Mouse (Mus musculus): ENCODE measurements around the gene Igfbp4. TPM values are rescaled to one million over a fixed set of nuclear protein-coding genes. Genes with fewer than 3 reads are reported as not detected.

Gene Igfbp4
- total RNA-seq (2021): 10 to 100 TPM; 32.0 to 41.9 TPM
- long read RNA-seq, experiment 1, transcript Igfbp4-201 (4 exons, 3,831 nt): major isoform, 10 of 33 reads
- long read RNA-seq, experiment 1, partial matches to known transcripts: 3 of 33 reads
- long read RNA-seq, experiment 1, other reads (novel, unspliced or antisense): 20 of 33 reads
- long read RNA-seq, experiment 2, transcript Igfbp4-201 (4 exons, 3,831 nt): major isoform, 11 of 23 reads
- long read RNA-seq, experiment 2, partial matches to known transcripts: 1 of 23 reads
- long read RNA-seq, experiment 2, other reads (novel, unspliced or antisense): 11 of 23 reads

DNA sequence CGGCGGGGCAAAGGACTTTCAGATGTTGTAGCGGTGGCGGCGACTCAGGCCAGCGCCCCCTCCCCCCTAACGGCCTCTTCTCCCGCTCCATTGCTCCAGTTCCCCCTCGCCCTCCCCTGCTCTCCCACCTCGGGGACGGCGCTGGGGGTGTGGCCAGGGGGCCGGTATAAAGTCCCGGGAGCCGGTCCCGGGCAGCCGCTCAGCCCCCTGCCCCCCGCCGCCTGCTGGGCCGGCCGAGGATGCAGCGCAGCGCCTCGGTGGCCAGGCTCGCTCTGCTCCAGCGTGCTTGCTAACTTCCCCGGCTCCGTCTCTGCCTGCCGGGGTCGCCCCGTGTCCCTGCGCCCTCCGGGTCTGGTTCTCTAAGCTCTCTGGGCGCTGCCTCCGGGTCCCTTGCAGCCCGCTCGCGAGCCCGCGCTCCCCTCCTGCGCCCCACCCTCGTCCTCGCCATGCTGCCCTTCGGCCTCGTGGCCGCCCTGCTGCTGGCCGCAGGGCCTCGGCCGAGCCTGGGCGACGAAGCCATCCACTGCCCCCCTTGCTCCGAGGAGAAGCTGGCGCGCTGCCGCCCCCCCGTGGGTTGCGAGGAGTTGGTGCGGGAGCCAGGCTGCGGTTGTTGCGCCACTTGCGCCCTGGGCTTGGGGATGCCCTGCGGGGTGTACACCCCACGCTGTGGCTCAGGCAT lies at the start of gene Igfbp4:
TSS of gene Igfbp4 (plus strand) at position 194 of the 679 bp plus-strand sequence.
- intact Hi-C loops (cut with DNase I): loop anchor here (5.0 kb wide), 1 partner anchor 86 kb away; no protein-coding TSS in a partner anchor
- peak; percentile 61 to 64 for DNase-seq

DNA sequence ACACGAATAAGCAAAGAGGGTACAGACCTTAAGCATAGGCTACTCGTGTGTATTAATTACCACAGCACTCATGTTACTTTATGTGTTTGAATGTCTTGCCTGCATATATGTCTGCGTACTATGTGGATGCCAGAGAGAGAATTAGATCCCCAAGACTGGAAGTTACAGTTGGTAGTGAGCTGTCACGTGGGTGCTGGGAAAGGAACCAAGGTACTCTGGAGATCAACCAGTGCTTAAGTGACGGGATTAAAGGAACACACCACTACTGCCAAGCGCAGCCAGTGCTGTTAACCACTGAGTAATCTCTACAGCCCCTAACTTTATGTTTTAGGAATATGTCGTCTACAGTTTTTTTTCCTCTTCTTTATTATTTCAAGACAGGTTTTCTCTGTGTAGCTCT lies 45.1 kb upstream of the Igfbp4 start:
- no peak for DNase-seq

GRCm38 (mm10) chr11:98997659-98998058 lies 43.4 kb upstream of the Igfbp4 start:
- DNase-seq: no peak
- intact Hi-C loops (cut with DNase I): no loop called here

More for the DNA sequence above, 45.1 kb upstream of the Igfbp4 start:
- intact Hi-C loops (cut with DNase I): no loop called here

DNA sequence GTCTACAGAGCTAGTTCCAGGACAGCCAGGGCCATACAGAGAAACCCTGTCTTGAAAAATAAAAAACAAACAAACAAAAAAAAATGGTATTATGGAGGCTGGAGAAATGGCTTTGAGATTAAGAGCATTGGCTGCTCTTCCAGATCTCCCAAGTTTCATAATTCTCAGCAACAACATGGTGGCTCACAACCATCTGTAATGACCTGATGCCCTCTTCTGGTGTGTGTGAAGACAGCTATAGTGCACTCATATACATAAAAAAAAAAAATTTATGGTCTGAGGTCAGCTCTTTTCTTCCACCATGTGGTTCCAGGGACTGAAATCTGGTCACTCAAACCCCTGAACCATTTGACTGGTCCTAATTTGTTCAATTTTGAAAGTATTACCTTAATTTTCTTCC lies 42.3 kb upstream of the Igfbp4 start:
- intact Hi-C loops (cut with DNase I): no loop called here
- no peak for DNase-seq

DNA sequence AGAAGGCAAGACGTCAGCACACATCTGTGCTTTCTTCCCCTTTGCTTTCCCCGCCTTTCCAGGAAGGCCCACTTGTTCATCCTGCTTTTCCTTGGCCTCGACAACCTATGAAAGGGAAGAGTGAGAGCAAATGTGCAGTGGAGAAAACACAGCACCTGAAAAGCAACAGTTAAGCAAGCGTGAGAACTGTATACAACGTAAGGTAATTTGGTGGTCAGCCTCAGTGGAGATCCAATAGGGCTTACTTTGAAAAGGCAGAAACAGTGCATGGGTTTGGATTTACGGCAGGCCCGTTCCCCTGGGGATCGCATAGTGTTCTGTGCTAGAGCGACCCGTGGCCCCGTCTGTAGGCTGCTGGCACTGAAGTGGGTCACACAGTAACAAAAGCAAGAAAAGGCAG lies 41.8 kb upstream of the Igfbp4 start:
- intact Hi-C loops (cut with DNase I): no loop called here
- DNase-seq: no peak

DNA sequence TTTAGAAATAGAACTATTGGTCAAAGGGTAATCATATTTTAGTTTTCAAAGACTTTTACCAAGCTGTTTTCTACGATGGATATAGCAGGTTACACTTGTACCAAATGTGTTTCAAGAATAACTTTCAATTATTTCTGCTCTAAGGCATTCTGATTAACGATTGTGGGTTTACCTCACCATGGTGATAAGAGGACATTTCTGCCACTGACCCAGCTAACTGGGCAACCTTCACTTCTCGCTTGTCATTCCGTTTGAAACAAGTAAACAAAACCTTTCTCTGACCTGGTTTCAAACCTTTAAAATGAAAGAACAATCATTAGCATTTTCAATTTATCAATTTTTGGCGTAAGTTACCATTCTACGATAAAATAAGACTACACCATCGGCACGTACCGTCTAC lies 34.3 kb upstream of the Igfbp4 start:
- DNase-seq: no peak

DNA sequence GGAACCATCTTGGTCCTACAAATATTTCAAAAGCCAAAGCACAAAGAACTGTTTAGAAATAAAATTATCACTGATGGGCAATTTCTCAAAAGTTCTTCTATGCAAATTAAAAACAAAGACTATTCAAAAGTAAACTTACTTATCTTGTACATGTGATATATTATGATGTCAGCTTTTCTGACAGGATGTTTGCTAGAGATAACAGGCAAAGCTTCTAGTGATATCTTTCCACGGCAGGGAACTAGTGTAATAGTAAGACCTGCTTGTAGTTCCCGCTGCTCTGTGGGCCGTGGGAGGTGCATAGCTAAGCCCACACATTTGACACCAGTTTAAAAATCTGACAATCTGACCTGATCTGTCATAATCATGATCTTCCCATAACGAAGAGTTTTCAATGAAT lies 30.9 kb upstream of the Igfbp4 start:
- intact Hi-C loops (cut with DNase I): no loop called here
- no peak for DNase-seq

More for the DNA sequence above, 34.3 kb upstream of the Igfbp4 start:
- intact Hi-C loops (cut with DNase I): no loop called here

DNA sequence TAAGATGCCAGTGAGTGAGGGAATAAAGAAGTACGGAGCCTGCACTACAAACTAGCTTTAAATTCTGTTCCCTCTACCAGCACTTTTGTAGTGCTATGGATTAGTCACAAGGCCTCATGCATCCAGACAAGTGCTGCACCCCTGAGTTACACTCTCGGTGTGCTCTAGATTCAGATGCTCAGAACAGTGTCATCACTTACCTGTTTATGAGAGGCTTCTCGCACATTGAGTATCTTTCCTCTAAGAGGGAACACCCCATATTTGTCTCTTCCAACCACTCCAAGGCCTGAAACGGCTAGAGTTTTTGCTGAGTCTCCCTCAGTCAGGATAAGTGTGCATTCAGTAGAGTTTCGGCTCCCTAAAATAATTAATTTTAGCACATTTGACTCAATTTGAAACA lies 30.3 kb upstream of the Igfbp4 start:
- DNase-seq: no peak
- intact Hi-C loops (cut with DNase I): no loop called here

DNA sequence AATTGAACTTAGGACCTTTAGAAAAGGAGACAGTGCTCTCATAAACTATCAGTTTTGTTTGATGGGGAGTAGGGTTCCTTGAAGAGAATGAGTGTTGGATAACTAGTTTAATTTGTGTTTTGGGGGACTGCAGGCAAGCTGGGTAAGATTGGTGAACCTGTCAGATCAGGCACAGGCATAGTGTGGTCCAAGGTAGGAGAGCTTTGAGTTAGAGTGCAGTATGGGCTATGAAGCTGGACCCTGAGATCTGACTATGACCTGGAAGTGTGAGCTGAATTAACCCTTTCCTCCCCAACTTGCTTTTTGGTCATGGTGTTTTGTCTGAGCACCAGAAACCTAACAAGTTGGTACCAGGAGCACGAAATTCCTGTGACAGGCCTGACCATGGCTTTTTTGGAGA lies 27.2 kb upstream of the Igfbp4 start:
- no peak for DNase-seq
- intact Hi-C loops (cut with DNase I): no loop called here

- DNase-seq: no peak
- intact Hi-C loops (cut with DNase I): no loop called here
Observed at GRCm38 (mm10) chr11:99019844-99020243, 21.2 kb upstream of the Igfbp4 start.

DNA sequence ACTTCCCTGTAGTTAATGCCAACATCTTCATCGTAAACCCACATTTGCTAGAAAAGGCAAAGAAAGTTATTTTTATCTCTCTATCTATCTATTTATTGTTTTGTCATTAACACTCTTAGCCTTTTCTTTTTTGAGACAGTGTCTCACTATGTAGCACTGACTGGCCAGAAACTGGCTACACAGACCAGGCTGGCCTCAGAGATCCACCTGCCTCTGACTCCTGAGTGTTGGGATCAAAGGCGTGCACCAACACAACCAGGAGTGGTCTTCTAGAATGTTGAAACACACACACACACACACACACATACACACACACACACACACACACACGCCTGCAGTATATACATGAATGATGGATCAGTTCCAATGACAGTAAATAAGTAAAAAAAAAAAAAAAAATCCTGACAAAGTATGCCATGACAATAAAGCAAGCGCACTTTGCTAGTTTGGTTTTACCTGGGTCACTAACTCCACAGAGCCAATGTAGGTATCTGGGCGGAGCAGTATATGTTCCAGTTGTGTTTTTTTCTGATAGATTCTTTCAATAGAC lies 18.6 kb upstream of the Igfbp4 start:
- intact Hi-C loops (cut with DNase I): no loop called here
- no peak for DNase-seq

- intact Hi-C loops (cut with DNase I): no loop called here
Observed at GRCm38 (mm10) chr11:99023094-99023493, 17.9 kb upstream of the Igfbp4 start.

DNA sequence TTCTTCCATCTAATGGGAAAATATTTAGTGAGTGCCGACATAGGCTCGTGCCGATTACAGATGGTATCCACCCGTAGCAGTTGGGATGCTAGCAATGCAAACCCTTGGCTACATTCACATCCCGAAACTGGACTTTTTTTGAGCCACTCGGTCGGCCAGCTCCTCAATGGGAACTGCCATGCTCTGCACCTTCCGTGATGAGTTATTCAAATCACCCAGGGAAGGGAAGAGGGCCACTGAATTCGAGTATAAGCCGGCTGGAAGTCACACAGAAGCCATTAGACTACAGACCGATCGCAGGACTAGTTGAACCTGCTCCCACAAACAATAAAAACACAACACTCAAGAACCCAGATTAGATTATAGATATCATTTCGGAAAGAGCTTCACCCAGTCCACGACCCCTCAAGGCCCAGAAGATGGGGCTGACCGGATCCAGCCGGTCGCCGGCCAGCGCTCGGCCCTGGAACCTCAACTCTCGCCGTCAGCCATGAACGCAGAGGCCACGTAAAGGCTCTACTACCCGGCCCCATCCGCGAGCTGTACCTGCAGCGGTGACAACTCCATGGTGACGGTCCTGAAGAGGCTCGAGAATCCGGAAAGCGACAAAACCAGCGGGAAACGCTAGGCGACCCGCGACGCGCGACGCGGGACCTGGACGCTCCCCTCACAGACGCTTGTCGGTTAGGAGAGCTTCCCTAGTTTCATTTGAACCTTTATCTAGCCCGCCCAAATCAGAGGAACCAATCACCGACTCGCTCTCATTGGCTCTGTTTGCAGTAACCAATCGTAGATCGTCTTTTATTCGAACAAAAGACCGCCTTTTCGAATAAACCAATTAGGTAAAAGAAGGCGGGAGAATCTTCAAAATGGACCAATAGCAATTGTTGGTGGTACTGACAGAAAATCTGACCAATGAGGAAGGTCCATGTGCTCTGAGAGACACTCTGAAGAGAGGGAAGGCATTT lies 17.3 kb upstream of the Igfbp4 start, which contains the start of gene Top2a:
TSS of gene Top2a (minus strand) at position 690 of the 968 bp plus-strand sequence.
- peak; percentile 75 to 86 for DNase-seq
- intact Hi-C loops (cut with DNase I): no loop called here

More at GRCm38 (mm10) chr11:99023094-99023493, 17.9 kb upstream of the Igfbp4 start:
- no peak for DNase-seq

DNA sequence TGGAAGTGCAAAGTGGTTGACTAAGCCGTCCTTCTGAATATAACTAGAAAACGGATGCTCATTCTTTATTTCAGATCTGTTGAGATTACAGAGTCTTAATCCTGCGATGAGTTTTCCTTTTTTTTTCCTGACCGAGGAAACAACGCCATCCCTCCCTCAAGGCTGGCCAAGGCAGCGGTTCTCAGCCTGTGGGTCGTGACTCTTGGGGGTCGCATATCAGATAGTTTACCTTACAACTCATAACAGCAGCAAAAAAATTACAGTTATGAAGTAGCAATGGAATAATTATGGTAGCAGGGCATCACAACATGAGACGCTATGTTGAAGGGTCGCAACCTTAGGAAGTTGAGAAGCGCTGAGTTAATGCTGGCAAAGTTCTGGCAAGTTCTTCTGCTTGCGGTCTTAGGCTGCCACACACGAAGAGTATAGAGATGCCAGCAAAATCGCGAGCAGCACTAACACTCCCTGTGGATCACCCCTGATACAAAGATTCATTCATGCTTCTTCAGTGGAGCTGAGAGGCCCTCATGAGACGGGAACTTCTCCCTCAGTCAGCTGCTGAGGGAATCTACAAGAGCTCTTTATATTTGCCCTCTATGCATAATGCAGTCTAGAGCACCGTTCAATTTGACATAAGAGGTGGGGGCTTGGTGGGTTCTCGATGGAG lies 16.4 kb upstream of the Igfbp4 start:
- intact Hi-C loops (cut with DNase I): no loop called here
- DNase-seq: no peak

DNA sequence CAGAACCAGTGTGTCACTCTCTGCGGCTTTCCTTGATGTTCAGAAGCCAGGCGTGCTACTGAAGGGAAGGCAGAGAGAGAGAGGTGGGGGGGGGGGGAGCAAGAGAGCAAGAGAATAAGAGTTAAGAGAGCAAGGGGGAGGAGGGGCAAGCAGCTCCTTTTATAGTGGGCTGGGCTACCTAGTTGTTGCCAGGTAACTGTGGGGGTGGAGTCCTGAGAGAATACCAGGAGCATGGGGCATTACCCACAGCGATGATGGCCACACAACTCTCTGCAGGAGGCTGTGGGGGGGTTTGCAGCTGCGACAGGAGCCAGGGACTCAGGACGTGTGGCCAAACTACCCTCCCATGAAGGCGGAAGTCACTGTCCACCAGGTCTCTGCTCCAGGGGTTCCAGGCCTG lies 15.2 kb upstream of the Igfbp4 start:
- intact Hi-C loops (cut with DNase I): no loop called here
- DNase-seq: no peak

- no peak for DNase-seq
- intact Hi-C loops (cut with DNase I): no loop called here
Observed at GRCm38 (mm10) chr11:99026899-99027440, 14.1 kb upstream of the Igfbp4 start.

DNA sequence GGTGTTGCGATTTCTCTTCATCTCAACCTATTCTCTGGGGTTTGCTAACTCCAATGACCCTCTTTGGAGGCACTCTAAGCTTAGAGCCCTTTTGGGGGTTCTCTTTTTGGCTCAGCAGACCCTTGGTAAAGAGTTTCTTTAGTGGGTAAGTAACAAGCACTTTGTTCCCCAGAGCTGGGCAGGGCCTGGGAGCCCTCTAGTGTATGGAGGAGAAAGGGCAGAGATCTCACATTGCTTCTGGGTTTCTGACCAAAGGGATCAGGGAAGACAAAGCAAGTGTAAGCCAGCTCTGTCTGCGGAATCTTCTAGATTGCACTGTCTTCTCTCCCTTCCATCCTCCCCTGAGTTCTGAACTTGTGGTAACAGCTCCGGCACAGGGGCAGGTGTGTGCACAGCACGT lies 5.7 kb upstream of the Igfbp4 start:
- DNase-seq: no peak
- intact Hi-C loops (cut with DNase I): loop anchor here (5.0 to 10.0 kb wide), 2 partner anchors 58 to 111 kb away; partner anchors contain the start of gene Rara

DNA sequence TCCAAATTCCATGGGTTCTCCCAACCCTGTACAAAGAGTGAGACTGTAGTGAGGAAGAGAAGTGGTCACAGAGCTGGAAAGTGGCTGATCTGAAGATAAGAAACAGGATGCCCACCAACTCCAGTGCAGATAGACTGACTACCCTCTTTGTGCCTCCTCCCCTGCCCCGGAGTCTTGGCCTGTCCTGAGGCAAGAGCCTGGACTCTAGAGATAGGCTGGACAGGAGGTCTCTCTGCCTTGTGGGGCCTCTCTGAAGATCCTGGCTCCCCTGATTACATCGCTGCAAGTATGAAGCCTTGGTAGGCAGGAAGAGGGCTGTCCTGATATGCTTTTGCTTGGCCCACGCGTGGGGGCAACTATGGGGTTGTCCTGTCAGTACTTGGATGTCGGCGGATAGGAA lies 4.8 kb upstream of the Igfbp4 start:
- DNase-seq: no peak
- intact Hi-C loops (cut with DNase I): loop anchor here (5.0 to 10.0 kb wide), 2 partner anchors 59 to 111 kb away; partner anchors contain the start of gene Rara

DNA sequence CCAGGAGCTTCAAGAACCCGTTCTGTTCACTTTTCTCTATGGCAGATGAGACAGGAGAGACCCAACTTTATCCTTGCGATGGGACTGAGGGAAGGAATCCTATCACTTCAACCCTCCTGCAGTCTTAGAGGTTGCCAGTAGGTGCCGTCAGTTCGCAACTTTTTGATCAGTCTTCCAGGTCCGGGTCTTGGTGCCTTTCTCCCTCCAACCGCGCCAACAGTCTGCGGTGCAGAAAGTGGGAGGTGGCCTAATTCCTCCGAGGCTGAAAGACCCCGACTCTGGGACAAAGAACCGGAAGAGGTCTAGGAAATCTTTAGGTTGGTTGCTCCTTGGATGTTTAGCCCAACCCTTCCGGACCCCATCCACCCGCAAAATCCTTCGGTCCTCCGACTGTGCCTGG lies 1.3 kb upstream of the Igfbp4 start:
- intact Hi-C loops (cut with DNase I): loop anchor here (1.0 to 10.0 kb wide), 5 partner anchors 27 to 115 kb away; partner anchors contain the start of gene Rara
- peak; percentile 64 to 76 for DNase-seq

All from gastrocnemius, postnatal 36 days (tissue).